Mouse (Mus musculus): ENCODE data around the gene Pdss1. TPM values are rescaled to one million over a fixed set of nuclear protein-coding genes. Genes with fewer than 3 reads are reported as not detected.

Gene Pdss1
- total and polyA plus RNA-seq, 3 experiments = 35.1 to 42.1 TPM; not detected in 1

DNA sequence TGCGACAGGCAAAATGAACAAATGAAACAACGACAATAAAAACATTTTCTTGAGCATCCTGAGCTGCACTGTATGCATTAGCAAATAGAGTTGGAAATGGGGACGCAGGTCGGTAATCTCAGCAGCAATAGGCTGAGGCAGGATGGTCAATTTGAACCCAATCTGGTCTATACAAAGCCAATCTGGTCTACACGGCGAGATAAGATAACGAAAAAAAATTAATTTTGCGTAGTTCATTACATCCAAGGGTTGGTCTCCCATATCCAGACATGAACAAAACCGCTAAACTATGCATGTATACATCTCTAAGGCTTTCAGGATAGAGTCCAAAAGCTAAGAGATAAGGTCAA, 415 bp upstream of the Pdss1 start:
- peak overlapping the region; percentile 85 for H3K27ac ChIP-seq (ENCODE audit: control insufficient read depth, low read depth, low read length)
- peak overlapping the region; percentile 78 to 99 for H3K4me3 ChIP-seq (ENCODE audit: control insufficient read depth in 1 of 2, insufficient read depth in 1 of 2, low read depth in 2 of 2, low read length in 2 of 2)
- H3K9ac ChIP-seq (ENCODE audit: control insufficient read depth, low read depth, low read length, poor library complexity, severe bottlenecking) = peak overlapping the region; percentile 95
- no peaks in the 10 kb centered on the region for H3K9me3 ChIP-seq (replicated peaks; ENCODE audit: insufficient read depth, low read length)
- H3K27me3 ChIP-seq (ENCODE audit: control insufficient read depth in 1 of 2, insufficient read depth in 2 of 2, low read length in 2 of 2) = no peaks in the 10 kb centered on the region
- H3K36me3 ChIP-seq (ENCODE audit: control insufficient read depth in 1 of 2, insufficient read depth in 2 of 2, low read length in 2 of 2) = peaks cover 2 to 14% of the 10 kb centered on the region in 2 experiments; a peak in 3 of 4 replicates
- no peak for DNase-seq (ENCODE audit: low read depth, low spot score)
- H3K4me1 ChIP-seq (ENCODE audit: control insufficient read depth in 1 of 2, insufficient read depth in 2 of 2, low read length in 2 of 2) = peaks cover 3 to 5% of the 10 kb centered on the region in 2 experiments; a peak in 3 of 4 replicates
- H3K79me2 ChIP-seq (ENCODE audit: control insufficient read depth, insufficient read depth, low read length, poor library complexity) = peaks cover 17% of the 10 kb centered on the region
- TF ChIP-seq EP300 (IDR thresholded peaks at IDR 0.05; ENCODE audit: low read depth in 1 of 2, low read length in 2 of 2) = peak in 1 of 2 experiments; percentile 51; a peak in 2 of 4 replicates
- TF ChIP-seq GATA1 (IDR thresholded peaks at IDR 0.05; ENCODE audit: low read depth, low read length) = peak; percentile 85
- TF ChIP-seq ZNF384 (IDR thresholded peaks at IDR 0.05; ENCODE audit: low read depth, low read length) = no peak
- peak; percentile 85 for TF ChIP-seq RCOR1 (IDR thresholded peaks at IDR 0.05; ENCODE audit: low read depth, low read length)
- TF ChIP-seq NELFE (IDR thresholded peaks at IDR 0.05; ENCODE audit: low read depth, low read length) = no peak

DNA sequence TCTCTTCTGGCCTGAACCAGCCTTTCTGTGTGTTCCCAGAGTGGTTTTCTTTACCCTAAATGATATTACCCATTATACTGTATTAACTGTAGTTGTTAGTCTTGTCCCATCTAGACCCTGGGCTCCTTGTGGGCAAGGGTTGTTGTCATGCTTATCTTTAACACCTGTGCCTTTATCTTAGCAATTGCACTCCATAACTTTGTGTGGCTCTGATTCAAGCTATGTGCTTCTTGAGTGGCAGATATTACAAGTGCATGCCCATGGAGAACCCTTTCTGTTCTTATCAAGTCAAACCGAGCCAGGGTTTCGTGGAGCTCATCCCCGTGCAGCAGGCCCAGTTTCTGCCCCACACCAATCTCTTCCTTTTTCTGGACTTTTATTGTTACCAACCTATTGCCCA, 8.6 kb downstream of the Pdss1 start:
- Histone ChIP-seq H3K36me3 (ENCODE audit: control insufficient read depth in 1 of 2, insufficient read depth in 2 of 2, low read length in 2 of 2) (peaks cover 10 to 44% of the 10 kb centered on the region in 2 experiments), H3K4me3 (ENCODE audit: control insufficient read depth in 1 of 2, insufficient read depth in 1 of 2, low read depth in 2 of 2, low read length in 2 of 2) (no peak overlapping the region), H3K27me3 (ENCODE audit: control insufficient read depth in 1 of 2, insufficient read depth in 2 of 2, low read length in 2 of 2) (no peaks in the 10 kb centered on the region), H3K9me3 (replicated peaks; ENCODE audit: insufficient read depth, low read length) (no peaks in the 10 kb centered on the region), H3K27ac (ENCODE audit: control insufficient read depth, low read depth, low read length) (no peak overlapping the region), H3K79me2 (ENCODE audit: control insufficient read depth, insufficient read depth, low read length, poor library complexity) (peaks cover 5% of the 10 kb centered on the region), H3K9ac (ENCODE audit: control insufficient read depth, low read depth, low read length, poor library complexity, severe bottlenecking) (no peak overlapping the region), H3K4me1 (ENCODE audit: control insufficient read depth in 1 of 2, insufficient read depth in 2 of 2, low read length in 2 of 2) (no peaks in the 10 kb centered on the region)
- DNase-seq (ENCODE audit: low read depth, low spot score) = peak; percentile 46
- peak; percentile 36; the same call in 1 of the 2 replicates for TF ChIP-seq ETS1 (IDR thresholded peaks at IDR 0.05; ENCODE audit: low read depth, low read length)
- TF ChIP-seq GATA1 (IDR thresholded peaks at IDR 0.05; ENCODE audit: low read depth, low read length) = peak; percentile 73
- no peak for TF ChIP-seq ZMIZ1 (IDR thresholded peaks at IDR 0.05; ENCODE audit: low read depth, low read length)
- peak; percentile 76; the same call in 1 of the 2 replicates for TF ChIP-seq TCF12 (IDR thresholded peaks at IDR 0.05; ENCODE audit: low read depth, low read length)
- TF ChIP-seq RCOR1 (IDR thresholded peaks at IDR 0.05; ENCODE audit: low read depth, low read length) = peak; percentile 68
- peak; percentile 48 to 65; a peak in 3 of 4 replicates for TF ChIP-seq EP300 (IDR thresholded peaks at IDR 0.05; ENCODE audit: low read depth in 1 of 2, low read length in 2 of 2)
- TF ChIP-seq TAL1 (IDR thresholded peaks at IDR 0.05; ENCODE audit: low read length) = peak; percentile 45
- no peak for TF ChIP-seq CTCF (IDR thresholded peaks at IDR 0.05 in 2 of 3, conservative IDR thresholded peaks at IDR 0.05 in 1 of 3; ENCODE audit: control insufficient read depth in 1 of 3, insufficient read depth in 1 of 3, low read depth in 2 of 3, low read length in 3 of 3, poor library complexity in 1 of 3, severe bottlenecking in 1 of 3)
- TF ChIP-seq HCFC1 (IDR thresholded peaks at IDR 0.05; ENCODE audit: low read depth, low read length) = no peak

DNA sequence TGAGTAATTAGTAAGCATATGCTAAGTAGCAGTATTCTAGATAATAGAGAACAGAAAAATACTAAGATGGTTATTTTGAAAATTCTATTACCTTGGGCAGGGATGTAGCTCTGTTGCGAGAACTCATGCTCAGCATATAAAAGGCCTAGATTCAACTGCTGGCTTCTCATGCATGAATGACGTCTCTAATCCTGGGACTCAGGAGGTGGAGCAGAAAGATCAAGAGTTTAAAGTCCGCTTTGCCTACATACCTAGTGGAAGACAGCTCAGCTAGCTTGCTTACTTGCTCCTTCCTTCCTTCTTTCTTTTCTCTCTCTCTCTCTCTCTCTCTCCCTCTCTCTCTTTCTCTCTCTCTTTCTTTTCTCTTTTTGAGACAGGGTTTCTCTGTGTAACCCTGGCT, 19.1 kb downstream of the Pdss1 start:
- DNase-seq (ENCODE audit: low read depth, low spot score) = no peak
- H3K9ac ChIP-seq (ENCODE audit: control insufficient read depth, low read depth, low read length, poor library complexity, severe bottlenecking) = no peak overlapping the region
- no peaks in the 10 kb centered on the region for H3K4me1 ChIP-seq (ENCODE audit: control insufficient read depth in 1 of 2, insufficient read depth in 2 of 2, low read length in 2 of 2)
- TF ChIP-seq SMC3 (IDR thresholded peaks at IDR 0.05; ENCODE audit: low read depth, low read length) = no peak
- TF ChIP-seq POLR2AphosphoS2 (IDR thresholded peaks at IDR 0.05; ENCODE audit: low read length) = no peak
- TF ChIP-seq TCF12 (IDR thresholded peaks at IDR 0.05; ENCODE audit: low read depth, low read length) = no peak
- no peak for TF ChIP-seq MXI1 (IDR thresholded peaks at IDR 0.05; ENCODE audit: low read depth, low read length)
- no peaks in the 10 kb centered on the region for H3K79me2 ChIP-seq (ENCODE audit: control insufficient read depth, insufficient read depth, low read length, poor library complexity)
- no peaks in the 10 kb centered on the region for H3K27me3 ChIP-seq (ENCODE audit: control insufficient read depth in 1 of 2, insufficient read depth in 2 of 2, low read length in 2 of 2)
- H3K4me3 ChIP-seq (ENCODE audit: control insufficient read depth in 1 of 2, insufficient read depth in 1 of 2, low read depth in 2 of 2, low read length in 2 of 2) = no peak overlapping the region
- H3K36me3 ChIP-seq (ENCODE audit: control insufficient read depth in 1 of 2, insufficient read depth in 2 of 2, low read length in 2 of 2) = peaks cover 0 to 32% of the 10 kb centered on the region in 2 experiments; a peak in 2 of 4 replicates
- no peaks in the 10 kb centered on the region for H3K9me3 ChIP-seq (replicated peaks; ENCODE audit: insufficient read depth, low read length)
- H3K27ac ChIP-seq (ENCODE audit: control insufficient read depth, low read depth, low read length) = no peak overlapping the region

Measured in MEL (cell line).